Mouse (Mus musculus) lung, embryonic 15.5 days (tissue): ENCODE measurements around the gene Bicral. TPM values are rescaled to one million over a fixed set of nuclear protein-coding genes. Genes with fewer than 3 reads are reported as not detected.
"Not testable (repeated sequence)": the region's sequence is repeated elsewhere in the genome, so short reads cannot be mapped to it uniquely, and the experiment has no call there.

Experiments
- ATAC-seq: fragments of 200-750 bp; cut with Nextera tagmentation; 2 replicates; pipeline ENCODE4 v1.8.0; 2017; ENCODE audit warnings: moderate number of reproducible peaks, borderline replicate concordance; ENCODE audit not compliant: low FRiP score, low TSS enrichment; ENCODE audit errors: extremely low read depth
- H3K27ac ChIP-seq: fragments of 300-500 bp; sonication (generic); 2 replicates; pipeline ENCODE4 v1.5.1; 2015; ENCODE audit warnings: moderate library complexity, mild to moderate bottlenecking, inconsistent platforms
- H3K27me3 ChIP-seq: fragments of 300-500 bp; sonication (generic); 2 replicates; pipeline ENCODE4 v1.6.1; 2015; ENCODE audit warnings: inconsistent platforms
- H3K36me3 ChIP-seq: fragments of 300-500 bp; sonication (generic); 2 replicates; pipeline ENCODE4 v1.6.1; 2015; ENCODE audit warnings: inconsistent platforms
- H3K4me1 ChIP-seq: fragments of 300-500 bp; sonication (generic); 2 replicates; pipeline ENCODE4 v1.6.1; 2015; ENCODE audit warnings: inconsistent platforms
- H3K4me2 ChIP-seq: fragments of 300-500 bp; sonication (generic); 2 replicates; pipeline ENCODE4 v1.6.1; 2015; ENCODE audit warnings: inconsistent platforms, mild to moderate bottlenecking, moderate library complexity
- H3K4me3 ChIP-seq: fragments of 300-500 bp; sonication (generic); 2 replicates; pipeline ENCODE4 v1.5.1; 2015; ENCODE audit warnings: mild to moderate bottlenecking, inconsistent platforms
- H3K9ac ChIP-seq: fragments of 300-500 bp; sonication (generic); 2 replicates; pipeline ENCODE4 v1.6.1; 2015; ENCODE audit warnings: inconsistent platforms
- H3K9me3 ChIP-seq: fragments of 300-500 bp; sonication (generic); 2 replicates; pipeline ENCODE4 v1.6.1; 2016; ENCODE audit warnings: inconsistent platforms
- WGBS: fragments of 180-500 bp; shearing (Covaris S2); methylation state at CpG from one replicate; pipeline ENCODE4 v1.1.7; 2015; 5-methylcytosine and 5-hydroxymethylcytosine counted together
- polyA plus RNA-seq: library from polyadenylated mRNA; unstranded; fragments of >200 nt; fragmentation: Nextera tagmentation; extraction: Ambion mirVana; gene quantifications from 2 replicates; pipeline ENCODE4 v1.2.1, GENCODE M21; 2015

Gene Bicral
- polyA plus RNA-seq, 1 experiment from 2014 or later, result 4.0 TPM

GRCm38 (mm10) chr17:46810672-46811071 is 47.6 kb downstream of the Bicral start:
- H3K9ac ChIP-seq, result no peak overlapping the region
- no peak overlapping the region for H3K27ac ChIP-seq
- H3K36me3 ChIP-seq, result peaks cover 38% of the 10 kb centered on the region
- no peak overlapping the region for H3K4me2 ChIP-seq
- no peaks in the 10 kb centered on the region for H3K9me3 ChIP-seq
- no peak for ATAC-seq
- WGBS, result 96% methylated on average over 3 of the region's 3 CpGs
- no peaks in the 10 kb centered on the region for H3K27me3 ChIP-seq
- no peaks in the 10 kb centered on the region for H3K4me1 ChIP-seq
- H3K4me3 ChIP-seq, result no peak overlapping the region

GRCm38 (mm10) chr17:46809131-46809830 is 49.0 kb downstream of the Bicral start:
- no peak overlapping the region for H3K27ac ChIP-seq
- H3K27me3 ChIP-seq, result no peaks in the 10 kb centered on the region
- no peak overlapping the region for H3K4me3 ChIP-seq
- H3K4me2 ChIP-seq, result no peak overlapping the region
- ATAC-seq, result no peak
- peaks cover 45% of the 10 kb centered on the region for H3K36me3 ChIP-seq
- 84% methylated on average over 6 of the region's 6 CpGs for WGBS
- no peaks in the 10 kb centered on the region for H3K4me1 ChIP-seq
- no peak overlapping the region for H3K9ac ChIP-seq
- no peaks in the 10 kb centered on the region for H3K9me3 ChIP-seq

- Histone ChIP-seq H3K4me1 (no peaks in the 10 kb centered on the region), H3K9me3 (no peaks in the 10 kb centered on the region), H3K27ac (no peak overlapping the region), H3K27me3 (no peaks in the 10 kb centered on the region), H3K4me3 (no peak overlapping the region), H3K4me2 (no peak overlapping the region), H3K36me3 (peaks cover 46% of the 10 kb centered on the region), H3K9ac (no peak overlapping the region)
- ATAC-seq, result no peak
- 91% methylated on average over 10 of the region's 10 CpGs for WGBS
Observed at GRCm38 (mm10) chr17:46808376-46808775, 49.9 kb downstream of the Bicral start.

- Histone ChIP-seq H3K27me3 (no peaks in the 10 kb centered on the region), H3K4me3 (no peak overlapping the region), H3K27ac (no peak overlapping the region), H3K4me2 (no peak overlapping the region), H3K9ac (no peak overlapping the region), H3K4me1 (no peaks in the 10 kb centered on the region), H3K9me3 (no peaks in the 10 kb centered on the region), H3K36me3 (peaks cover 35% of the 10 kb centered on the region)
- no peak for ATAC-seq
- 73% methylated on average over 6 of the region's 6 CpGs for WGBS
Observed at GRCm38 (mm10) chr17:46801761-46802160, 56.5 kb downstream of the Bicral start.

GRCm38 (mm10) chr17:46799680-46800079 is 58.6 kb downstream of the Bicral start:
- Histone ChIP-seq H3K9me3 (no peaks in the 10 kb centered on the region), H3K36me3 (peaks cover 24% of the 10 kb centered on the region), H3K27ac (no peak overlapping the region), H3K27me3 (no peaks in the 10 kb centered on the region), H3K4me1 (no peaks in the 10 kb centered on the region), H3K9ac (no peak overlapping the region), H3K4me2 (no peak overlapping the region), H3K4me3 (no peak overlapping the region)
- 72% methylated on average over 10 of the region's 10 CpGs for WGBS
- ATAC-seq, result no peak

- WGBS, result 45% methylated on average over 6 of the region's 8 CpGs
- no peaks in the 10 kb centered on the region for H3K27me3 ChIP-seq
- no peaks in the 10 kb centered on the region for H3K4me1 ChIP-seq
- H3K27ac ChIP-seq, result no peak overlapping the region
- H3K36me3 ChIP-seq, result peaks cover 21% of the 10 kb centered on the region
- no peak overlapping the region for H3K4me2 ChIP-seq
- H3K4me3 ChIP-seq, result no peak overlapping the region
- H3K9ac ChIP-seq, result no peak overlapping the region
- H3K9me3 ChIP-seq, result no peaks in the 10 kb centered on the region
- ATAC-seq, result no peak
Observed at GRCm38 (mm10) chr17:46797386-46797785, 60.9 kb downstream of the Bicral start.

GRCm38 (mm10) chr17:46796743-46797142 is 61.5 kb downstream of the Bicral start:
- no peaks in the 10 kb centered on the region for H3K27me3 ChIP-seq
- H3K36me3 ChIP-seq, result peaks cover 21% of the 10 kb centered on the region
- 77% methylated on average over 4 of the region's 4 CpGs for whole genome bisulfite sequencing
- no peak for ATAC-seq
- no peaks in the 10 kb centered on the region for H3K9me3 ChIP-seq
- no peak overlapping the region for H3K4me3 ChIP-seq
- H3K9ac ChIP-seq, result no peak overlapping the region
- no peaks in the 10 kb centered on the region for H3K4me1 ChIP-seq
- H3K4me2 ChIP-seq, result no peak overlapping the region
- no peak overlapping the region for H3K27ac ChIP-seq

GRCm38 (mm10) chr17:46792963-46793362 is 65.3 kb downstream of the Bicral start:
- Histone ChIP-seq H3K4me1 (no peaks in the 10 kb centered on the region), H3K27me3 (no peaks in the 10 kb centered on the region), H3K4me2 (no peak overlapping the region), H3K9ac (no peak overlapping the region), H3K36me3 (no peaks in the 10 kb centered on the region), H3K27ac (no peak overlapping the region), H3K9me3 (no peaks in the 10 kb centered on the region), H3K4me3 (no peak overlapping the region)
- WGBS, result 73% methylated on average over 2 of the region's 2 CpGs
- no peak for ATAC-seq

- H3K36me3 ChIP-seq, H3K27me3 ChIP-seq, H3K9me3 ChIP-seq, H3K4me1 ChIP-seq, H3K4me2 ChIP-seq, H3K4me3 ChIP-seq, ATAC-seq, H3K9ac ChIP-seq, H3K27ac ChIP-seq: not testable (repeated sequence)
- WGBS, result 66% methylated on average over 2 of the region's 2 CpGs
Observed at GRCm38 (mm10) chr17:46787974-46788373, 70.3 kb downstream of the Bicral start.

- H3K27ac ChIP-seq, result no peak overlapping the region
- H3K4me1 ChIP-seq, result 0 out of 2 replicates have a peak, but pooled peaks cover 3% of the 10 kb centered on the region
- WGBS, result 80% methylated on average over 5 of the region's 5 CpGs
- no peaks in the 10 kb centered on the region for H3K9me3 ChIP-seq
- ATAC-seq, result no peak
- no peak overlapping the region for H3K4me3 ChIP-seq
- H3K9ac ChIP-seq, result no peak overlapping the region
- H3K27me3 ChIP-seq, result no peaks in the 10 kb centered on the region
- no peak overlapping the region for H3K4me2 ChIP-seq
- H3K36me3 ChIP-seq, result no peaks in the 10 kb centered on the region
Observed at GRCm38 (mm10) chr17:46786952-46787351, 71.3 kb downstream of the Bicral start.

GRCm38 (mm10) chr17:46783222-46783565 is 75.1 kb downstream of the Bicral start:
- peaks cover 27% of the 10 kb centered on the region for H3K36me3 ChIP-seq
- H3K27ac ChIP-seq, result peak overlapping the region; percentile 86; the same call in 1 of the 2 replicates
- H3K9ac ChIP-seq, result no peak overlapping the region
- peak overlapping the region; percentile 72 for H3K4me3 ChIP-seq
- peak overlapping the region; percentile 51 for H3K4me2 ChIP-seq
- H3K9me3 ChIP-seq, result no peaks in the 10 kb centered on the region
- ATAC-seq, result 0 out of 2 replicates have a peak, but pooled peaks have one; percentile 1
- peaks cover 15% of the 10 kb centered on the region for H3K4me1 ChIP-seq
- 71% methylated on average over 2 of the region's 2 CpGs for WGBS
- H3K27me3 ChIP-seq, result no peaks in the 10 kb centered on the region

GRCm38 (mm10) chr17:46782341-46783221 is 75.7 kb downstream of the Bicral start, which contains the start of gene Rpl7l1:
TSS of gene Rpl7l1 (minus strand) at chr17:46782672.
- Histone ChIP-seq H3K4me3 (peak within 1 kb of the TSS; percentile 72), H3K4me2 (peak within 1 kb of the TSS; percentile 53), H3K36me3 (peaks cover 33% of the 10 kb centered on the region), H3K4me1 (peaks cover 15% of the 10 kb centered on the region), H3K27ac (peak within 1 kb of the TSS; percentile 86), H3K9ac (peak within 1 kb of the TSS; percentile 84), H3K9me3 (no peaks in the 10 kb centered on the region), H3K27me3 (no peaks in the 10 kb centered on the region)
- ATAC-seq, result peak; percentile 94
- WGBS, result under 1% methylated on average over 44 of the region's 44 CpGs
